Mouse (Mus musculus) midbrain, embryonic 13.5 days (tissue): ENCODE data around the gene C1galt1c1. TPM values are rescaled to one million over a fixed set of nuclear protein-coding genes. Genes with fewer than 3 reads are reported as not detected.

Source experiments
- ATAC-seq: fragments of 200-750 bp; cut with Nextera tagmentation; 2 replicates; pipeline ENCODE4 v1.8.0; 2017; ENCODE audit warnings: mild to moderate bottlenecking, moderate TSS enrichment, moderate library complexity
- H3K27ac ChIP-seq: fragments of 300-500 bp; sonication (generic); 2 replicates; pipeline ENCODE4 v1.5.1; 2015; ENCODE audit warnings: inconsistent platforms, mild to moderate bottlenecking, moderate library complexity
- H3K27me3 ChIP-seq: fragments of 300-500 bp; sonication (generic); 2 replicates; pipeline ENCODE4 v1.6.1; 2015; ENCODE audit warnings: mild to moderate bottlenecking, inconsistent platforms
- H3K36me3 ChIP-seq: fragments of 300-500 bp; sonication (generic); 2 replicates; pipeline ENCODE4 v1.6.1; 2015; ENCODE audit warnings: mild to moderate bottlenecking, inconsistent platforms
- H3K4me1 ChIP-seq: fragments of 300-500 bp; sonication (generic); replicated peaks from 2 replicates; pipeline ENCODE4 v1.6.1; 2015; ENCODE audit warnings: inconsistent platforms
- H3K4me2 ChIP-seq: fragments of 300-500 bp; sonication (generic); replicated peaks from 2 replicates; pipeline ENCODE4 v1.6.1; 2015; ENCODE audit warnings: moderate library complexity, mild to moderate bottlenecking, inconsistent platforms
- H3K4me3 ChIP-seq: fragments of 300-500 bp; sonication (generic); replicated peaks from 2 replicates; pipeline ENCODE4 v1.5.1; 2015; ENCODE audit warnings: mild to moderate bottlenecking, inconsistent platforms
- H3K9ac ChIP-seq: fragments of 300-500 bp; sonication (generic); replicated peaks from 2 replicates; pipeline ENCODE4 v1.6.1; 2015; ENCODE audit warnings: mild to moderate bottlenecking, inconsistent platforms
- H3K9me3 ChIP-seq: fragments of 300-500 bp; sonication (generic); 2 replicates; pipeline ENCODE4 v1.6.1; 2016; ENCODE audit warnings: mild to moderate bottlenecking, inconsistent platforms
- WGBS: fragments of 180-500 bp; shearing (Covaris S2); methylation state at CpG from one replicate; pipeline ENCODE4 v1.1.7; 2015; 5-methylcytosine and 5-hydroxymethylcytosine counted together
- polyA plus RNA-seq: library from polyadenylated mRNA; unstranded; fragments of >200 nt; fragmentation: Nextera tagmentation; extraction: Ambion mirVana; gene quantifications from 2 replicates; pipeline ENCODE4 v1.2.1, GENCODE M21; 2015

The C1galt1c1 gene
- 26.8 and 27.8 TPM in 2 replicates for polyA plus RNA-seq

GRCm38 (mm10) chrX:38634801-38635637 lies at the start of gene C1galt1c1:
C1galt1c1 (minus strand) TSS chrX:38635087.
- ATAC-seq = peak; percentile 99
- Histone ChIP-seq H3K4me1 (peaks cover 6% of the 10 kb centered on the region), H3K36me3 (no peaks in the 10 kb centered on the region), H3K27me3 (no peaks in the 10 kb centered on the region), H3K4me3 (peak within 1 kb of the TSS; percentile 52), H3K9ac (peak within 1 kb of the TSS; percentile 68), H3K9me3 (no peaks in the 10 kb centered on the region), H3K27ac (peak within 1 kb of the TSS; percentile 88), H3K4me2 (peak within 1 kb of the TSS; percentile 49)
- 29% methylated on average over 43 of the region's 43 CpGs for WGBS

GRCm38 (mm10) chrX:38681972-38682371 lies 47.1 kb upstream of the C1galt1c1 start:
- Histone ChIP-seq H3K4me1 (no peaks in the 10 kb centered on the region), H3K36me3 (no peaks in the 10 kb centered on the region), H3K27ac (no peak overlapping the region), H3K9me3 (no peaks in the 10 kb centered on the region), H3K9ac (no peak overlapping the region), H3K4me2 (no peak overlapping the region), H3K27me3 (no peaks in the 10 kb centered on the region), H3K4me3 (no peak overlapping the region)
- ATAC-seq = no peak
- 65% methylated on average over 2 of the region's 2 CpGs for WGBS

DNA sequence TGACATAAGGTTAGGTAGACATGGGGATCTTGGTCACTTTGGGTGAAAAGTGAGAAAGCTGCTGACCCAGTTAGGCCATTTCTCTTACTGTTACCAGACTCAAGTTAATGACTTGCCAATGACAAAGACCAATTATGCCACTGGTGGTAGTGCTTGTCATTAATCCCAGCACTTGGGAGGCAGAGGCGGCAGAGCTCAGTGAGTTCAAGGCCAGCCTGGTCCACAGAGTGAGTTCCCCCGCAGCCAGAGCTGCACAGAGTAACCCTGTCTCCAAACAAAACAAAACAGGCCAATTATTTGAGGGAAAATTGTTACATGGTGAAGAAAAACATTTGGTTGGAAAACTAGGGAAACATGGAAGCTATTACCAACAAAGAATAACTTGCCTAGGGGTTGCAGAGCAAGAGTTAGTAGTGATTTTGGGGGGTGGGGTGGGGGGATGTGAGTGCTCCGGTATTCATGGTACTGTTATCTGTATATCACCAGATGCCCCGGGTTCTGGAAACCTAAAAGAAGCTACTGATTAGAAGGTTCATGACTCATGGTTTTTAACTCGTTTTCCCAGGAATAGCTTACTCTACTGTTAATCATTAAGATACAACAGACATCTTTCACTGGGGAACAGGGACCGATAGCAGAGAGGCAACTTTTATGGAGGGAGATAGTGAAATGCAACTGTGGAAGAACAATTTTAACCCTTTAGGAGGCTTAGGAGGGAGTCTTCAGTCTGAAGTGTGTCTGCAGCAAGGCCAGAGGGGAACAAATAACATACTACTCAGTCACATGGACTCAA lies 34.4 kb upstream of the C1galt1c1 start:
- WGBS = 81% methylated on average over 6 of the region's 6 CpGs
- H3K27ac ChIP-seq = no peak overlapping the region

DNA sequence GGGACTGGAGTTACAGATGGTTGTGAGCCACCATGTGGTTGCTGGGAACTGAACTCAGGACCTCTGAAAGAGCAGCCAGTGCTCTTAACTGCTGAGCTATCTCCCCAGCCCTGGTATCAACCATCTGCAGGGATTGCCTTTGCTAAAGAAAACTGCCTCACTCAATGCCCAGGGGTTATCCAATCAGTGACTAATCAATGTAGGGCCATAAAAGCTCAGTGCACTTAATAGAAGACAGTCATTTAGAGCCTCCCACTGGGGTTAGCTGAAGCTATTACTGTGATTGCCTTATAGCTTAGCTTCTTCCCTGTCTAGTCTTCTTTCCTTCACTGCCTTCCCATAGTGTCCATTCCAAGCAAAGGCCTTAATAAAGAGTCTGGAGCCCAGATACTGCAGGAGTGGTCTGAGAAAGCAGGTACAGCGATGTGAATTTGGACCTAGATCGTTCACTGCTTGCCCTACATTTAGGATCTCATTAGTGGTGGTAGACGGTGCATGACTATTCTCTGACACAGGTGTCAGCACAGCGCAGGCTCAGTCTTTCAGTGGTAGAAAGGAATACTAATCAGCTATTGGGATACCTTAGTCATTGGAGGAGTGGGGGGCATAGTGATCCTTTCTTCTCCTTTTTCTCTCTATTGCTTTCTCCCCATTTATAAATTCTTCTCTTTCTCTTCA lies 21.5 kb upstream of the C1galt1c1 start:
- H3K36me3 ChIP-seq = no peaks in the 10 kb centered on the region
- WGBS = 70% methylated on average over 4 of the region's 4 CpGs

More for the DNA sequence above, 34.4 kb upstream of the C1galt1c1 start:
- H3K4me2 ChIP-seq = no peak overlapping the region
- no peaks in the 10 kb centered on the region for H3K9me3 ChIP-seq
- no peak for ATAC-seq
- H3K9ac ChIP-seq = no peak overlapping the region
- H3K27me3 ChIP-seq = no peaks in the 10 kb centered on the region
- no peak overlapping the region for H3K4me3 ChIP-seq
- no peaks in the 10 kb centered on the region for H3K36me3 ChIP-seq
- H3K4me1 ChIP-seq = no peaks in the 10 kb centered on the region

GRCm38 (mm10) chrX:38654681-38655080 lies 19.8 kb upstream of the C1galt1c1 start:
- Histone ChIP-seq H3K27ac (no peak overlapping the region), H3K9ac (no peak overlapping the region), H3K4me2 (no peak overlapping the region), H3K27me3 (no peaks in the 10 kb centered on the region), H3K4me3 (no peak overlapping the region), H3K9me3 (no peaks in the 10 kb centered on the region), H3K36me3 (no peaks in the 10 kb centered on the region), H3K4me1 (no peaks in the 10 kb centered on the region)
- WGBS = 79% methylated on average over 5 of the region's 5 CpGs
- no peak for ATAC-seq

More for the DNA sequence above, 21.5 kb upstream of the C1galt1c1 start:
- no peak overlapping the region for H3K4me2 ChIP-seq
- ATAC-seq = no peak
- no peak overlapping the region for H3K27ac ChIP-seq
- H3K9ac ChIP-seq = no peak overlapping the region
- no peaks in the 10 kb centered on the region for H3K4me1 ChIP-seq
- no peak overlapping the region for H3K4me3 ChIP-seq
- H3K9me3 ChIP-seq = no peaks in the 10 kb centered on the region
- H3K27me3 ChIP-seq = no peaks in the 10 kb centered on the region

- 50% methylated on average over 1 of the region's 1 CpGs for WGBS
- no peak overlapping the region for H3K4me2 ChIP-seq
- no peaks in the 10 kb centered on the region for H3K36me3 ChIP-seq
- no peaks in the 10 kb centered on the region for H3K4me1 ChIP-seq
- no peak overlapping the region for H3K27ac ChIP-seq
- no peaks in the 10 kb centered on the region for H3K27me3 ChIP-seq
- H3K9ac ChIP-seq = no peak overlapping the region
- H3K9me3 ChIP-seq = no peaks in the 10 kb centered on the region
- no peak for ATAC-seq
- no peak overlapping the region for H3K4me3 ChIP-seq
Measured at GRCm38 (mm10) chrX:38653181-38653580, 18.3 kb upstream of the C1galt1c1 start.

GRCm38 (mm10) chrX:38651167-38651566 lies 16.3 kb upstream of the C1galt1c1 start:
- no peak for ATAC-seq
- 23% methylated on average over 5 of the region's 7 CpGs for WGBS
- no peak overlapping the region for H3K27ac ChIP-seq
- no peaks in the 10 kb centered on the region for H3K36me3 ChIP-seq
- no peaks in the 10 kb centered on the region for H3K27me3 ChIP-seq
- no peak overlapping the region for H3K4me2 ChIP-seq
- no peaks in the 10 kb centered on the region for H3K4me1 ChIP-seq
- H3K4me3 ChIP-seq = no peak overlapping the region
- H3K9me3 ChIP-seq = no peaks in the 10 kb centered on the region
- no peak overlapping the region for H3K9ac ChIP-seq

GRCm38 (mm10) chrX:38650404-38651039 lies 15.6 kb upstream of the C1galt1c1 start:
- no peaks in the 10 kb centered on the region for H3K36me3 ChIP-seq
- H3K27me3 ChIP-seq = no peaks in the 10 kb centered on the region
- H3K4me1 ChIP-seq = no peaks in the 10 kb centered on the region
- 66% methylated on average over 9 of the region's 9 CpGs for WGBS
- H3K27ac ChIP-seq = no peak overlapping the region
- no peak for ATAC-seq
- no peak overlapping the region for H3K9ac ChIP-seq
- no peaks in the 10 kb centered on the region for H3K9me3 ChIP-seq
- no peak overlapping the region for H3K4me2 ChIP-seq
- no peak overlapping the region for H3K4me3 ChIP-seq

GRCm38 (mm10) chrX:38642183-38642582 lies 7.3 kb upstream of the C1galt1c1 start:
- Histone ChIP-seq H3K27ac (no peak overlapping the region), H3K4me3 (no peak overlapping the region), H3K4me1 (no peaks in the 10 kb centered on the region), H3K9ac (no peak overlapping the region), H3K36me3 (no peaks in the 10 kb centered on the region), H3K9me3 (no peaks in the 10 kb centered on the region), H3K27me3 (no peaks in the 10 kb centered on the region), H3K4me2 (no peak overlapping the region)
- ATAC-seq = no peak
- 76% methylated on average over 4 of the region's 4 CpGs for WGBS

- no peaks in the 10 kb centered on the region for H3K4me1 ChIP-seq
- no peak overlapping the region for H3K4me2 ChIP-seq
- no peaks in the 10 kb centered on the region for H3K9me3 ChIP-seq
- no peak overlapping the region for H3K27ac ChIP-seq
- no peaks in the 10 kb centered on the region for H3K36me3 ChIP-seq
- H3K4me3 ChIP-seq = no peak overlapping the region
- no peak for ATAC-seq
- H3K9ac ChIP-seq = no peak overlapping the region
- no peaks in the 10 kb centered on the region for H3K27me3 ChIP-seq
- WGBS = 81% methylated on average over 4 of the region's 4 CpGs
Measured at GRCm38 (mm10) chrX:38641435-38641834, 6.5 kb upstream of the C1galt1c1 start.

DNA sequence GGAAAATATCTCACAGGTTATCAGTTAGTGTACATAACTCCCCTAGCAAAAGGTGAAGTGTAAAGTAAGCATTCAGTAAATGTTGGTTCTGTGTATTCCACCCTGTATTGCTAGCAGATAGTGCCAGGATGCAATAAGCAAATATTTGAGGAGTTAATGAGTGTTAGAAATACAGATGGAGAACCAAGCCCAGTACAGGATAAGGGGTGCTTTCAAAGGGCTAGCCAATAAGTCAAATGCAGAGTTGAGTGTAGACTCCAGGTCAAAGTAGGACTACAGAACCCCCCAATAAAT lies 698 bp upstream of the C1galt1c1 start:
- Histone ChIP-seq H3K36me3 (no peaks in the 10 kb centered on the region), H3K9ac (no peak overlapping the region), H3K4me2 (peak overlapping the region; percentile 48), H3K27me3 (no peaks in the 10 kb centered on the region), H3K27ac (peak overlapping the region; percentile 26; the same call in 1 of the 2 replicates), H3K9me3 (no peaks in the 10 kb centered on the region), H3K4me1 (peaks cover 6% of the 10 kb centered on the region), H3K4me3 (peak overlapping the region; percentile 52)
- ATAC-seq = no peak; the same call in 1 of the 2 replicates
